Mouse (Mus musculus): Measurements from ENCODE around the gene Tdrd9.

Tdrd9 gene

GRCm38 (mm10) chr12:111963339-111963738 is 8.0 kb upstream of the Tdrd9 start:
- peak in 1 of 2 experiments; percentile 24 for DNase-seq

DNA sequence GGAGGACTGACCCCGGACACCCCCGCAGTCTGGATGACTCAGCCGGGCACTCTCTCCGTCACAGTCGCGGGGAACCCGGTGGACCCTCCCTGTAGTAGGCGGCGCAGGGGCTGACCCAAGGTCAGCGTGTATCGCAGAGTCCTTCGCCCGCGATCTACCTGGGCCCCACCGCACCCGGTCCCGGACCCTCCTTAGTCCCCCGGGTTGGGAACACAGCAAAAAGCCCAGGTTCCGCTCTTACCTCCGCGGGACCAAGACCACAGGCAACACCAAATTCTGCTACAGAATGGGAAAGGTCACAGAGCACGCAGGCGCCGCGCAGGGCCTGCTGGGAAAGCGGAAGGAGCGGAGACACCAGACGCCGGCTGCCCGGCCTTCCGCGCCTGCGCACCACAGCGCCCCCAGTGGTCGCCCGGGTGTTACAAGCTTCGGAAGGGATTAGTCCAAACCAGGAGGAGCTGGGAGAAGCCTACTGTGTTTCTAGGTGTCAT is 4.6 kb upstream of the Tdrd9 start, which contains the start of gene Atp5mpl:
Gene Atp5mpl, minus strand, starts transcription at position 295 of the 491 bp plus-strand sequence.
- DNase-seq = peak; percentile 99

DNA sequence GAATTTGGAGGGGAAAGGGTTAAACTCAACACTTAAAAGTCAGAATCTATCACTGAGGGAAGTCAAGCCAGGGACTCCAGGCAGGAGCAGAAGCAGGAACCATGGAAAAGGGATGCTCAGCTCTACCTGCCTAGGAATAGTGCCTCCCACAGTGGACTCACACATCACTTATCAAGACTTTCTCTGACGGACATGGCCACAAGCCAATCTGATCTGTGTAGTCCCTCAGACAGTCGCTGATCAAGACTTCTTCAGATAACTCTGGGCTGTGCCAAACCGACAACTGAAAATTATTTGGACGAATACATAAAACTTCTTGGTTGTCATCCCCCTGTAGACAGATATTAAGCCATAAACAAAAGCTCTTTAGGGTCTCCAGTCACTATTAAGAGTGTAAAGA is 1.3 kb upstream of the Tdrd9 start:
- no peak for DNase-seq

- no peak for DNase-seq
Measured at GRCm38 (mm10) chr12:111972504-111972903, 1.1 kb downstream of the Tdrd9 start.

GRCm38 (mm10) chr12:111974578-111974977 is 3.2 kb downstream of the Tdrd9 start:
- DNase-seq = no peak

DNA sequence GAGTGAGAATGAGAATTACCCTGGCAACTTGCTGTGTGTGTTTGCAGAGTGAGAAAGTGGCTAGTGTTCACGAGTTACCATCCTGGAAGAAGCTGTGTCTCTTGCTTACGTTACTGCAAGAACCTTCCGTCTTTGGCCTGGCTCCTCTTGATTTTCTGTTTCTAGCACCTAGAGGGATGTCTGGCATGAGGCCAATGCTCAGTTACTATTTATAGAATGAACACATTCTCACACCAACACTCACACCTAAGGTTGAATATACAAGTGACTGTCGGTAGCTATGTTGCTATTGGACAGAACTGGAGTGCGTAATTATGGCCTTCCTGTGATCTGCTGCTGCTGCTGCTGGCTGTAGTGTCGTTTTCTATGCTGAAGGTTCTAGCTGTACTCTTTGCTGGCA is 5.8 kb downstream of the Tdrd9 start:
- no peak for DNase-seq

DNA sequence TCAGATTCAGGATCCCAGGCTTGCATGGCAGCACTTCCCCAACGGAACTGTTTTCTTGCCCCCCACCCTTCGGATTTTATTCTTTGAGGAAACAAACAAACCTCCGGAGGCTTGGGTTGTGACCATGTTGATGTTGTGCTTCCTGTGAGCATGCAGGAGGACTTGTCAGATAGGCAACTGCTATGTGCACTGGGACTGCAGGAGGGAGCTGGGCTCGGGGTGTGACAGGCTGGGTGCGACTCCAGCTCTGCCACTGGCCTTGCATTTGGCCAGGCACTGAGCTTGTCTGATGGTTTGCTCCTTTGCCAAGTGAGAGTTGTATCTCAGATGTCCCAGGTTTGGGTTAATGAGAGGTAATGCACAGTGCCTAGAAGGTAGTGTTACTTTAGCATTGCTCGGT is 6.9 kb downstream of the Tdrd9 start:
- no peak for DNase-seq

- no peak for DNase-seq
Measured at GRCm38 (mm10) chr12:111980887-111981367, 9.6 kb downstream of the Tdrd9 start, which contains the start of gene Rd3l. Rd3l (minus strand) TSS chr12:111981317.

DNA sequence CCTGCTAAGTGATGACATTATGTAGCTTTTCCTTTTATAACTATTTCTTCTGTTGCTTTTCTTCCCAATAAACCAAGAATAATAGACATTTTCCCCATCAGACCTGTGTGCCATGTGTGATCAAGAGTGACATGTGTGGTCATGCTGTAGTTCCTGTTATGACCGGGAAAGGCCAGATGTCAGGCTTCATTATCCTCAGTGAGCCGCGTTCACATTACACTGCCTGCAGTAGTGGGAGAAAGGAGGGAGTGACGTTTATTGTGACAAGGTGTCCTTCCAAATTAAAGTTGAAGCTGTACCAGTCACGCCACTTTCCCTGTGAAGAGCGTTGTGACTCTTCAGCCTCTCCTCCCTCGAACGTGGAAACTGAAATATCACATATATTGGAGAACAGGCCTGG is 10.5 kb downstream of the Tdrd9 start:
- DNase-seq = no peak

- no peak for DNase-seq
Measured at GRCm38 (mm10) chr12:111983165-111983564, 11.8 kb downstream of the Tdrd9 start.

- no peak for DNase-seq
Measured at GRCm38 (mm10) chr12:111986756-111987155, 15.4 kb downstream of the Tdrd9 start.

DNA sequence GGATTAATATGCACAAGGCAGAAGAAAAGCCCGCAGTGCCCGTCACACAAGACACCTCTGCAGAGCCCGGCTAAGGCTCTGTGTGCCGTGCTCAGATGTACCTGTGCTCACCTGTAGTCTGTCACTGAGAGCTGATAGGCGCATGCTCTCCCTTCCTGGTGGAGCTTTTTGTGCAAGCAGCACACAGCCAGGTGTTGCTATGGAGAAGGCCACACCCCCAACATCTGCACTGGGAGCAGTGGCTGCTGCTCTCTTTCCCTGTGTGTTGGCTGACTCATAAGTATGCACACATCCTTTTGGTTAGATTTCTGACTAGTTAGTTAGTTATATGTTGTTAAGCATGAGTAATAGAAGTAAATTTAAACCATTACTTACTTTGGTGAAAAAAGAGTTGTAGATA is 21.3 kb downstream of the Tdrd9 start:
- no peak for DNase-seq

- DNase-seq = no peak
Measured at GRCm38 (mm10) chr12:111995161-111995560, 23.8 kb downstream of the Tdrd9 start.

DNA sequence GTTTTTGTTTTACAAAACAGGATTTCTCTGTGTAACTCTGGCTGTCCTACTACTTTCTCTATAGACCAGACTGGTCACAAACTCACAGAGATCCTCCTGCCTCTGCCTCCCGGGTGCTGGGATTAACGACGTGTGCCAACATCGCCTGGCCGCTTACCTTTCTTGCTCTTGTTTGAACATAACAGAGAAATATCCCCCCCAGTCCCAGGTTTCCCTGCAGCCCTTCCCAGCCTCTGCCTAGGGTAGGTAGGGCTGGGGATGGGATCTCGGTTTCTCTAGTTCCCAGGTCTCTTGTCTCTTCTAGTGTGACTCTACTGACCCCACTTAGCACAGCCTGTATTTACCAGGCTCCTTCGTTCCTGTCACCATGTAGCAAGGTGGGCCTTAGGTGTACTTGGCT is 28.4 kb downstream of the Tdrd9 start:
- no peak for DNase-seq

- peak; percentile 69 to 77 for DNase-seq
Measured at GRCm38 (mm10) chr12:112001223-112001622, 29.9 kb downstream of the Tdrd9 start.

GRCm38 (mm10) chr12:112012511-112013270 is 41.3 kb downstream of the Tdrd9 start:
- no peak for DNase-seq

- DNase-seq = no peak
Measured at GRCm38 (mm10) chr12:112013271-112013801, 42.0 kb downstream of the Tdrd9 start.

DNA sequence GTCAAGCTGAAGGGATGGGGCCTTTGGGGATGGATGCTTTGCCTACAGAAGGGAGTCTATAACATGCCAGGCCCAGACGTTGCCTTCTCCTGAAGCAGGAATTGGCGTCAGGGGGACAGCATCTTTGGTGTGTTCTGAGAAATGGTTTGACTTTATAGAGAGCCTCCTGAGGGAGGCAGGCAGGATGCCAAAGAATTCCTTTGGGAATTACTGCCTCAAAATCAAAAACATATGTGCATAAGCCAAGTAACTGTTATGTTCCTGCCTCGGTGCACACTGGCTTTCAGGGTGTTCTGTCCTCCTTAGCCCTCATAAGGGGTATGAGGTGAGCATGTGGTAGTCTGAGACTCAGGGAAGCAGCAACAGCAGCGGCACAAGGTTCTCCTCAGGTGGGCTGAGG is 45.0 kb downstream of the Tdrd9 start:
- no peak for DNase-seq

DNA sequence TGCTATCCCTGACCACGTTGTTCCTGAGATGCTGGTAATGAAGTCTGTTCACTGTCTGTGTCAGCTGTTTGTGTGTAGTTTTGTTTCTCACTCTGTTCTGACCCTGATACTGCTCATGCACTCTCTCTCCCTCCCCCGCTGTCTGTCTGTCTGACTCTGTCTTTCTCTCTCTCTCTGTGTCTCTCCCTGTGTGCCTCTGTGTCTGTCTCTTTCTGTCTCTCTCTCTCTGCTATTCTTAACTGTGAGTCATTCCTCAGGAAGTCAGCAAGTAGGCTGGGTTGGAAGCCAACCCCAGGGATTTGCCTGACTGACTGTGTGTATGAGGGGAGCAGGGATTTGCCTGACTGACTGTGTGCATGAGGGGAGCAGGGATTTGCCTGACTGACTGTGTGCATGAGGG is 51.9 kb downstream of the Tdrd9 start:
- DNase-seq = no peak

GRCm38 (mm10) chr12:112024581-112025310 is 53.4 kb downstream of the Tdrd9 start:
- no peak for DNase-seq

GRCm38 (mm10) chr12:112025457-112025856 is 54.1 kb downstream of the Tdrd9 start:
- DNase-seq = no peak

- DNase-seq = no peak
Measured at GRCm38 (mm10) chr12:112025907-112026645, 54.7 kb downstream of the Tdrd9 start.

GRCm38 (mm10) chr12:112027408-112027807 is 56.0 kb downstream of the Tdrd9 start:
- no peak for DNase-seq
